Mouse (Mus musculus) erythroblast, embryonic 14.5 days (primary cell): ENCODE results near the gene Syngr4. TPM values are rescaled to one million over a fixed set of nuclear protein-coding genes. Genes with fewer than 3 reads are reported as not detected.
"Not testable (repeated sequence)": the region's sequence is repeated elsewhere in the genome, so short reads cannot be mapped to it uniquely, and the experiment has no call there.

Source experiments
- H3K27me3 ChIP-seq: 2 replicates; pipeline ENCODE4 v1.6.1; 2012; ENCODE audit warnings: inconsistent platforms; ENCODE audit not compliant: control insufficient read depth
- H3K36me3 ChIP-seq: 2 replicates; pipeline ENCODE4 v1.6.1; 2012; ENCODE audit warnings: mild to moderate bottlenecking, inconsistent platforms; ENCODE audit not compliant: control insufficient read depth
- H3K4me1 ChIP-seq: 2 replicates; pipeline ENCODE4 v1.6.1; 2012; ENCODE audit warnings: inconsistent platforms; ENCODE audit not compliant: control insufficient read depth
- H3K4me3 ChIP-seq: replicated peaks from 2 replicates; pipeline ENCODE3; 2012; ENCODE audit warnings: moderate library complexity, mild to moderate bottlenecking, inconsistent platforms
- H3K9me3 ChIP-seq: 2 replicates; pipeline ENCODE4 v1.6.1; 2012; ENCODE audit warnings: low read length, inconsistent platforms, mixed read lengths; ENCODE audit not compliant: control insufficient read depth
- GATA1 ChIP-seq: IDR thresholded peaks from 2 replicates; pipeline ENCODE4 v1.6.1; 2012; ENCODE audit warnings: low read length, inconsistent platforms, mixed read lengths
- TAL1 ChIP-seq: IDR thresholded peaks from 3 replicates; pipeline ENCODE4 v1.6.1; 2012; ENCODE audit warnings: low read length, inconsistent platforms, mixed read lengths
- polyA plus RNA-seq: library from polyadenylated mRNA; stranded (reverse); fragments of >175 nt; gene quantifications from 2 replicates; pipeline ENCODE4 v1.2.3, GENCODE M21; 2012

The Syngr4 gene
- polyA plus RNA-seq, 1 experiment: 1.2 TPM

GRCm38 (mm10) chr7:45897258-45897757, 794 bp upstream of the Syngr4 start:
- Histone ChIP-seq H3K36me3 (no peaks in the 10 kb centered on the region; the same call in 1 of the 2 replicates), H3K4me3 (peak overlapping the region; percentile 65), H3K4me1 (peaks cover 35% of the 10 kb centered on the region), H3K9me3 (peaks cover 2% of the 10 kb centered on the region; the same call in 1 of the 2 replicates), H3K27me3 (peaks cover 2% of the 10 kb centered on the region; the same call in 1 of the 2 replicates)
- TF ChIP-seq TAL1 (no peak), GATA1 (no peak)

DNA sequence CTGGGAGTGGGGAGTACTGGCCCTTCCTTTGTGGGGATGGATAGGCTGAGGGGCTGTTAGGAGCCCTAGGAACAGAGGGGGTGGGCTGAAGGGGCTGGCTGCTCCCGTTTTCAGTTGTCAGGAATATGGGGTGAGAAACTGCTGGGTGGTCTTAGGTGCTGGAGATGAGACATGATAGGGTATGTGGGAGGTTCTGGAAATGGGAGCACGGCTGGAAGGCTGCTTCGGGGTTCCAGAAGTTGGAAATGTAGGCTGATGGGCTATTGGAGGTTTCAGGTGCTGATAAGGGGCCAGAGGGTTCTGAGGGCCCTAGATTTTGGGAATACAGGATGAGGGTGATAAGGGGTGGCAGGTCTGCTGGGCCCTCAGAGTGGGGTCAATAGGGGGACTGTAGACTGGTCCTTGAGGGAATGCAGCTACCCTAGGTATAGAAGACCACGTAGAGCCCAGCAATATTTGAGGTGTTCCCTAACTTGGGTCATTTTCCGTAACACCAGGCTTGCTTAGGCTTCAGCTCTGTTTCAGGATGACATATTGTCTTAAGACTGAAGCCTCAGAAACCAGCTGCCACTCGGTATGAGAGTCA, 490 bp downstream of the Syngr4 start:
- Histone ChIP-seq H3K36me3 (no peaks in the 10 kb centered on the region; the same call in 1 of the 2 replicates), H3K4me1 (peaks cover 29% of the 10 kb centered on the region), H3K9me3 (peaks cover 2% of the 10 kb centered on the region; the same call in 1 of the 2 replicates), H3K27me3 (peaks cover 2% of the 10 kb centered on the region; the same call in 1 of the 2 replicates), H3K4me3 (peak overlapping the region; percentile 65)
- no peak for TF ChIP-seq TAL1
- TF ChIP-seq GATA1: no peak

DNA sequence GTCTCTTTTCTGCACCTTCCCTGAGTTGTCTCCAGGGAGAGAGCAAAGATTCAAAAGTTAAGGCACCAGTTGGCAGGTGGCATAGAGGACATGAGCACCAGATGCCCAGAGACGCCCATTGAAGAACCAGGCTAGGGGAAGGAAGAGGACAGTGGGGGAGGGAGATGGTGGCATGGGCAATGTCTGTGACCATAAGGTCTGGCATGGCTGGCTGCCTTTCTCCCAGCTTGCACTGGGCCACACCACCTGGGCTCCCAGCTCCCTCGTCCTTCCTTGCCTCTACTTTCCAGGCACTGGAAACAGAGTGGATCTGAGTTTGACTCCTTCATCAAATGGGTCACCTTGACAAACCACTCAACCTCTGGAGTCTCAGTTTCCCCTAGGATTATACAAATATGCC, 3.9 kb downstream of the Syngr4 start:
- H3K4me3 ChIP-seq: no peak overlapping the region
- peaks cover 2% of the 10 kb centered on the region; the same call in 1 of the 2 replicates for H3K9me3 ChIP-seq
- H3K4me1 ChIP-seq: peaks cover 21% of the 10 kb centered on the region
- TF ChIP-seq GATA1 (no peak), TAL1 (no peak)
- H3K36me3 ChIP-seq: no peaks in the 10 kb centered on the region
- H3K27me3 ChIP-seq: peaks cover 2% of the 10 kb centered on the region; the same call in 1 of the 2 replicates

GRCm38 (mm10) chr7:45887246-45887645, 9.3 kb downstream of the Syngr4 start:
- H3K4me1 ChIP-seq: no peaks in the 10 kb centered on the region
- no peak overlapping the region for H3K4me3 ChIP-seq
- TF ChIP-seq GATA1 (no peak), TAL1 (no peak)
- no peaks in the 10 kb centered on the region for H3K27me3 ChIP-seq
- H3K9me3 ChIP-seq: no peaks in the 10 kb centered on the region
- peaks cover 35% of the 10 kb centered on the region for H3K36me3 ChIP-seq

GRCm38 (mm10) chr7:45881011-45881410, 15.5 kb downstream of the Syngr4 start:
- Histone ChIP-seq H3K36me3 (peaks cover 92% of the 10 kb centered on the region), H3K27me3 (no peaks in the 10 kb centered on the region), H3K4me1 (0 out of 2 replicates have a peak, but pooled peaks cover 2% of the 10 kb centered on the region), H3K4me3 (no peak overlapping the region), H3K9me3 (peaks cover 3% of the 10 kb centered on the region)
- TF ChIP-seq TAL1 (no peak), GATA1 (no peak)

GRCm38 (mm10) chr7:45880531-45880930, 16.0 kb downstream of the Syngr4 start:
- Histone ChIP-seq H3K4me3 (no peak overlapping the region), H3K27me3 (no peaks in the 10 kb centered on the region), H3K4me1 (peaks cover 3% of the 10 kb centered on the region; the same call in 1 of the 2 replicates), H3K36me3 (peaks cover 93% of the 10 kb centered on the region), H3K9me3 (peaks cover 3% of the 10 kb centered on the region)
- no peak for TF ChIP-seq TAL1

DNA sequence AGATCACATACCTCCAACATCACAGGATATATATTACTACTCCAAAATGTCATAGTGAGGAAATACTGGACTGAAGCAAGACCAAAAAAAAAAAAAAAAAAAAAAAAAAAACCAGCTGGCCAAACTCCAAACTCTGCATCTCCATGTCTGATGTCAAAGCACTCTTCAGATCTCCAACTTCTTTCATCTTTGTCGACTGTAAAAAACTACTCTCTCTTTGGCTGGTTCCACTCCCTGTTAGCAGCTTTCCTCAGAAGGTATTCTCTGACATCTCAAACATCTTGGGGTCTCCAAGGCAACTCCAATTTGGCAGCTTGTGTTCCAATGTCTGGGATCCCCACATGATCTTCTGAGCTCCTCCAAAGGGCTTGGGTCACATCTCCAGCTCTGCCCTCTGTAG, 18.2 kb downstream of the Syngr4 start, which contains the start of gene Grin2d:
Gene Grin2d, minus strand, starts transcription at position 101 of the 400 bp plus-strand sequence.
- H3K9me3 ChIP-seq, H3K4me3 ChIP-seq, H3K27me3 ChIP-seq: not testable (repeated sequence)
- H3K4me1 ChIP-seq: peaks cover 23% of the 10 kb centered on the region
- peaks cover 92% of the 10 kb centered on the region for H3K36me3 ChIP-seq

- peaks cover 78% of the 10 kb centered on the region for H3K36me3 ChIP-seq
- H3K4me1 ChIP-seq: peaks cover 27% of the 10 kb centered on the region
- no peak overlapping the region for H3K4me3 ChIP-seq
- peaks cover 3% of the 10 kb centered on the region for H3K9me3 ChIP-seq
- H3K27me3 ChIP-seq: peaks cover 5% of the 10 kb centered on the region
- TF ChIP-seq TAL1 (no peak), GATA1 (no peak)
Measured at GRCm38 (mm10) chr7:45876895-45877294, 19.6 kb downstream of the Syngr4 start.

GRCm38 (mm10) chr7:45873061-45873947, 23.2 kb downstream of the Syngr4 start:
- Histone ChIP-seq H3K9me3 (peaks cover 2% of the 10 kb centered on the region; the same call in 1 of the 2 replicates), H3K4me3 (peak overlapping the region; percentile 76), H3K4me1 (peaks cover 26% of the 10 kb centered on the region), H3K27me3 (peaks cover 41% of the 10 kb centered on the region), H3K36me3 (peaks cover 45% of the 10 kb centered on the region)
- TF ChIP-seq TAL1: no peak
- TF ChIP-seq GATA1: no peak
